Mouse (Mus musculus): Measurements from ENCODE around the gene Inip.

The Inip gene

GRCm38 (mm10) chr4:59765385-59766005 lies 35.9 kb downstream of the Inip start:
- no peak for DNase-seq

GRCm38 (mm10) chr4:59764950-59765349 lies 36.4 kb downstream of the Inip start:
- DNase-seq: no peak

GRCm38 (mm10) chr4:59761365-59761729 lies 40.0 kb downstream of the Inip start:
- no peak for DNase-seq

- no peak for DNase-seq
Observed at GRCm38 (mm10) chr4:59760636-59761364, 40.6 kb downstream of the Inip start.

GRCm38 (mm10) chr4:59760016-59760415 lies 41.4 kb downstream of the Inip start:
- DNase-seq: no peak

- DNase-seq: no peak
Observed at GRCm38 (mm10) chr4:59757452-59758435, 43.6 kb downstream of the Inip start.

GRCm38 (mm10) chr4:59756332-59757082 lies 44.9 kb downstream of the Inip start:
- DNase-seq: no peak

GRCm38 (mm10) chr4:59753491-59754140 lies 47.8 kb downstream of the Inip start:
- no peak for DNase-seq

GRCm38 (mm10) chr4:59739882-59740281 lies 61.5 kb downstream of the Inip start:
- no peak for DNase-seq

- DNase-seq: no peak
Observed at GRCm38 (mm10) chr4:59739321-59739720, 62.1 kb downstream of the Inip start.

- no peak for DNase-seq
Observed at GRCm38 (mm10) chr4:59731544-59731943, 69.8 kb downstream of the Inip start.

GRCm38 (mm10) chr4:59728839-59729238 lies 72.5 kb downstream of the Inip start:
- no peak for DNase-seq

- no peak for DNase-seq
Observed at GRCm38 (mm10) chr4:59727878-59728261, 73.5 kb downstream of the Inip start.

- DNase-seq: no peak
Observed at GRCm38 (mm10) chr4:59727187-59727877, 74.1 kb downstream of the Inip start.

- DNase-seq: peak in 1 of 2 experiments; percentile 24
Observed at GRCm38 (mm10) chr4:59726501-59726900, 74.9 kb downstream of the Inip start.

- DNase-seq: no peak
Observed at GRCm38 (mm10) chr4:59725579-59725978, 75.8 kb downstream of the Inip start.

- DNase-seq: no peak
Observed at GRCm38 (mm10) chr4:59721811-59722210, 79.6 kb downstream of the Inip start.
